Mouse (Mus musculus) mouse embryonic stem cell (cell line): ENCODE measurements around the gene Sgms1.
"Not testable (repeated sequence)": the region's sequence is repeated elsewhere in the genome, so short reads cannot be mapped to it uniquely, and the experiment has no call there.

Experiments used
- in situ Hi-C, 2 experiments: fragments of 300-500 bp; cut with MboI; formaldehyde crosslinking; loops; 1 replicate in 1 of 2; 3 replicates in 1 of 2; pipeline ENCODE4 v1.14.3; 2019 to 2020; ENCODE audit warnings: low sequenced_read_pairs in 2 of 2, low pct_unique_long_range_greater_than_20kb in 1 of 2, mixed read lengths in 1 of 2; ENCODE audit not compliant: unreplicated experiment in 1 of 2

Sgms1 gene

DNA sequence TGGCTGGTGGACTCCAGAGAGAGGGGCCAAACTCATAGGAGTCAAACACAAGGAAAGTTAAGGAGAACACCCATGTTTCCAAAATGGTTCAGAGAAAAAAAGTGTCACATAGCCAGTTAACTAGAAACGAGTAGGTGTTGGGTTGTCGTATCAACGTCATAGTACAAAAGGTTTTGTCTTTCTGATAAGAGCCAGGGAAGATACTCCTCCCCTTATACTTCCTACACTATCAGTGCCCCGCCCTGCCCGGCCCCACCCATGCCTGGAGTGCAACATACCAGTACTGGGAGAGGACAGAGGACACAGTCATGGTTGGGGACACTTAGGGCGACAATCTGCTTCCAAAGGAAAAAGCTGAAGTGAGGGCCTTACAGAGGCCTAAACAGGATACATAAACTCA is 232.5 kb downstream of the Sgms1 start:
- in situ Hi-C loops, result no loop called here

- in situ Hi-C loops, result no loop called here
These were observed 237.0 kb downstream of the Sgms1 start for GRCm38 (mm10) chr19:32152529-32152928.

GRCm38 (mm10) chr19:32148710-32149109 is 240.8 kb downstream of the Sgms1 start:
- in situ Hi-C loops, result no loop called here

- in situ Hi-C loops, result no loop called here
These were observed 247.1 kb downstream of the Sgms1 start for GRCm38 (mm10) chr19:32142383-32142782.

GRCm38 (mm10) chr19:32138361-32139088 is 251.0 kb downstream of the Sgms1 start:
- in situ Hi-C loops, result no loop called here

DNA sequence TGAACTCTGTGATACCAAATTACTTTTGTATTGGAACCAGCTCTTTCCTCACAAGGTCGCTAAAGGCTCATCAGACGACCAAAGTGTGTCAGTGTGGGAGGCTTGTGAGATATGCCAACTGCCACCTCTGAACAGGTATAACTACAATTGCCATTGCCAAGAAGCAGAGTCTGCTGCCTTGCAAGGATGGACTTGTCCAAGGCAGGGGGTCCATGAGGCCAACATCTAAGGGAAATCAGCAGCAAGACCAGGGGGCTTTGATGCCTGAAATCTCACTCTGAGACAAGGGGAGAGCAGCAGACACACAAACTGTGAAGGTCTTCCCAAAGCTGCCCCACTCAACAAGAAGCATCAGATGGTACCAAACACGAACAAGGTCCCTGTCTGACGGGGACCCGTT is 251.6 kb downstream of the Sgms1 start:
- in situ Hi-C loops, result no loop called here

GRCm38 (mm10) chr19:32136888-32137625 is 252.5 kb downstream of the Sgms1 start:
- in situ Hi-C loops, result no loop called here

DNA sequence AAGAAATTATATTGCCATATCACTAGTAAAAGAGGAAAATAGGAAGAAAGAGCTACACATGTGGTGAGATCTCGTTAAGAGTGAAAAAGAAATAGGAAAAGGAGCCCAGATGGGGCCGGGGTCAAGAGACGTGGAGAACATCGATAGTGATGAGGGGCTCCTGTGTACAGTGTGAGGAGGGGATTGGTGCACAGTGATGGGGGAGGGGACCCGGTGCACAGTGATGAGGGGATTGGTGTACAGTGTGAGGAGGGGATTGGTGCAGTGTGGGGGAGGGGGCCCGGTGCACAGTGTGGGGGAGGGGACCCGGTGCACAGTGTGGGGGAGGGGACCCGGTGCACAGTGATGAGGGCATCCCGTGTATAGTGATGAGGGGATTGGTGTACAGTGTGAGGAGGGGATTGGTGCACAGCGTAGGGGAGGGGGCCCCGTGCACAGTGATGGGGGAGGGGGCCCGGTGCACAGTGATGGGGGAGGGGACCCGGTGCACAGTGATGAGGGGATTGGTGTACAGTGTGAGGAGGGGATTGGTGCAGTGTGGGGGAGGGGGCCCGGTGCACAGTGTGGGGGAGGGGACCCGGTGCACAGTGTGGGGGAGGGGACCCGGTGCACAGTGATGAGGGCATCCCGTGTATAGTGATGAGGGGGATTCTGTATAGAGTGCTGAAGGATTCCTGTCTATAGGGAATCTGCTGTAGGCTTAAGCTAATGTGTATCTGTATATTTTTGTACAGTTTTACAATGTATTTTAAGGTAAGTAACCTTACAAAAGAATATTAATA is 257.6 kb downstream of the Sgms1 start:
- in situ Hi-C loops, result not testable (repeated sequence)

- in situ Hi-C loops, result no loop called here
These were observed 260.2 kb downstream of the Sgms1 start for GRCm38 (mm10) chr19:32129281-32129680.

- in situ Hi-C loops, result no loop called here
These were observed 262.2 kb downstream of the Sgms1 start for GRCm38 (mm10) chr19:32127180-32127850.

DNA sequence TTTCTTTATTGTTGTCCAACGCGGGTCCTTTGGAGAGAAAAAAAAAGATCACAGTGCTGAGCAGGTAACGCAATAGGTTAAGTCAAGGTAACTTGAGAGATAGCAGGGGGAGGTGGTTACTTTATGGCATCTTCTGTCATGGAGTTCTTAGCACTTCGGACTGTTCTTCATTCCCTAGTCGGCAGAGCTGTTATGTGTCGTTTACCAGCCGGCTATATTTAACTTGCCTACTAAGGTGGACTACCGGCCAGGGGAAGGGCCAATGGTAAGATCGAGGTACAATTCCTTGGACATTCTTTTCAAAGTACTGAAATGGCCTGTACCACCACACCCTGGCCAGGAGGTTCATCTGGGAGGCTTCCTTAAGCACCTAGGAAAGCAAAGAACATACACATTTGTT is 265.4 kb downstream of the Sgms1 start:
- in situ Hi-C loops, result no loop called here

- in situ Hi-C loops, result no loop called here
These were observed 266.3 kb downstream of the Sgms1 start for GRCm38 (mm10) chr19:32123196-32123595.

DNA sequence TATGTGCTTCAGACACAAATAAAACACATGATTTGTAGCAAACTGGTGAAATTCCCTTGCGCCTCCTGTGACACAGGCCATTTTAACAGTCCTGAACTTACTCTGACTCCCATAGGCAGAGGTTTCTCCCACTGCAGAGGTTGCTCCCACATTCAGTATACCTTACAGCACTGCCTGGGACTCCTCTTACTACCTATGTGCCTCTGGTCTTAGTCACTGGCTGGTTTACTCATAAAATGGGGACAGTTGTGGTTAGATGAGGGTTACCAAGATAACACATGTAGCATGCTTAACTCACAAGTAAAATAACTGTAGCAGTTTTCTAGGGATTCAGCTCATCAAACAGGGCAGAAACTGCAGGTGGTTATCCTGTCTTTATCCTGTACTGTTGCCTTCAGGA is 268.7 kb downstream of the Sgms1 start:
- in situ Hi-C loops, result no loop called here

DNA sequence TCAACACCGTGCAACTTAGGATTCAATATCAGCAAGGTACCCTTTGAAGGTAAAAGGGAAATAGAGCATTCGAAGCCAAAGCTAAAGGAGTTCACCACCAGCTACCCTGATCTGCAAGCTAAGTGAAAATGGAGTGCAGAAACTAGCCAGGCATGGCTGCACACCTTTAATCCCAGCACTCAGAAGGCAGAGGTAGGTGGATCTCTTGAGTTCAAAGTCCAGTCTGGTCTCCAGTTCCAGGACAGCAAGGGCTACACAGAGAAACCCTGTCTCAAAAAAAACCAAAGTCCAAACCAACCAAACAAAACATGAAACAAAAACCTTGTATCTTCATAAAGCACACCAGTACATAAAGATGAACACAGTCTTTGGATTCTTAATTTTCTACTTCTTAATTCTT is 269.8 kb downstream of the Sgms1 start:
- in situ Hi-C loops, result no loop called here

DNA sequence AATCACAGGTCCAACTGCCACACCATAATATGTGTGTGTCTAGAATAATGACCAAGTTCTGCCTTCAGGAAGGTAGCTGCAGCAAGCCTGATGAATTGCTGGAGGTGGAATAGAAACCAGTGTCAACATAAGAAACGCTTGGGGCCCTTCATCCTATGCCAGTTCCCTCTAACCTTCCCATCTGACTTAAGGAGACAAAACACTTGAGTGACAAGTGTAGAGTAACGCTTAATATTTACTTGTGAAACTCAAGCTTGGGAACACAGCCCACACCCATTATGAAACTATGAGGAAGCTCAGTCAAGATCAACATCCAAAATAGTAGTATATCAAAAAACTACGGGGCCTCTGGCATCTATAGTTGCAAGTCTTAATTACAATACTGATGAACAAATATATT is 271.0 kb downstream of the Sgms1 start:
- in situ Hi-C loops, result no loop called here

- in situ Hi-C loops, result no loop called here
These were observed 272.0 kb downstream of the Sgms1 start for GRCm38 (mm10) chr19:32117484-32118018.

- in situ Hi-C loops, result no loop called here
These were observed 277.4 kb downstream of the Sgms1 start for GRCm38 (mm10) chr19:32111866-32112790.
